Mouse (Mus musculus) embryo, embryonic 11.5 days (tissue): Measurements from ENCODE around the gene Rsrp1.

Source experiments
- DNase-seq: peaks from one replicate; pipeline ENCODE4 v3.0.0-alpha.2; 2012; ENCODE audit warnings: low read depth, low spot score

Gene Rsrp1

GRCm38 (mm10) chr4:134922111-134922924 is 1.1 kb upstream of the Rsrp1 start:
- no peak for DNase-seq

DNA sequence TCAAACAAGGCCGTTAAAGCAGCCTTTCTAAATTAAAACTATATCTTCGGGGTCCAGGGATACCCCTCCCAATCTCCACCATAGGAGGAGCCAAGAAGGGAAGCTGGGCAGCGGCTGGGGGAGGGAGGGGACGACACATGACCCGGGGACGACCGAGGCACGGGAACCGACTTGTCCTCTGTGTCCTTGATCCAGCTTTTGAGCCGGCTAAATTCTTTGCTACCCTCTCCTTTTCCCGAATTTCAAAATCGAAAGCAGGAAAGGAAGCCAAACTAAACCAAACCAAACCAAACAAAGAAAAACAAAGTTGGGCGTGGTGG is 507 bp upstream of the Rsrp1 start:
- no peak for DNase-seq

GRCm38 (mm10) chr4:134924019-134924741 is 788 bp downstream of the Rsrp1 start:
- DNase-seq, result no peak

DNA sequence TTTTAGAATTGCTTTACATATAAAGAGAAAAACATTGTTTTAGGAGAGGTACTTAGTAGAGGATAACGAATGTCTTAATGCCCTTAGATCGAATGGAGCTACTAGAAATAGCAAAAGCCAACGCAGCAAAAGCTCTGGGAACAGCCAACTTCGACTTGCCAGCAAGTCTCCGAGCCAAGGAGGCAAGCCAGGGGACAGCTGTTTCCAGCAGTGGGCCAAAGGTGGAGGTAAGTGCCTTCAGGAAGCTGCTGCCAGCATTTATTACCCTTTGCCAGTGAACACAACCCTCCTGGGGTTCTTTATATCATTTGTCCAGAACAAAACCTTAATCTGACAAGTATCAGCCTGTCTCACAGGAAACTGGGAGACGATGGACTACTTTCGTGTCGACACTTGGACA is 1.8 kb downstream of the Rsrp1 start:
- no peak for DNase-seq

GRCm38 (mm10) chr4:134927815-134928463 is 4.5 kb downstream of the Rsrp1 start:
- no peak for DNase-seq

GRCm38 (mm10) chr4:134928464-134928836 is 5.1 kb downstream of the Rsrp1 start:
- no peak for DNase-seq

GRCm38 (mm10) chr4:134929536-134929935 is 6.1 kb downstream of the Rsrp1 start:
- no peak for DNase-seq

DNA sequence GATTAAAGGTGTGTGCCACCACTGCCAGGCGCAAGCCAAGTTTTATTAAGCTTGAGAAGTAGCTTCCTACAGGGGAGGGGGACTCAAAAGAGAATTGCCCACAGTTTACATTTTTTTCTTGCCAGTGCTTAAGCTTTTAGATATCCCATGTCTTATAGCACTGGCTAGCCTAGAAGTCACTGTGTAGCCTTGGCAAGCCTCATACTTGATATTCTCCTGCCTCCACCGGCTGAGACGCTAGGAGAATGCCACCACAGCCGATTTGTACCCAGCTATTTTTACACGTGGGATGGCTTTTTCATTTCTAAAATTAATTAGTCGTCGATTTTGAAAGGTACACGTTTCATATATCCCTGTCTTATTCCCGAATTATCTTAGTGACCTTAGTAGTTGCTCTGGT is 6.8 kb downstream of the Rsrp1 start:
- DNase-seq, result no peak

DNA sequence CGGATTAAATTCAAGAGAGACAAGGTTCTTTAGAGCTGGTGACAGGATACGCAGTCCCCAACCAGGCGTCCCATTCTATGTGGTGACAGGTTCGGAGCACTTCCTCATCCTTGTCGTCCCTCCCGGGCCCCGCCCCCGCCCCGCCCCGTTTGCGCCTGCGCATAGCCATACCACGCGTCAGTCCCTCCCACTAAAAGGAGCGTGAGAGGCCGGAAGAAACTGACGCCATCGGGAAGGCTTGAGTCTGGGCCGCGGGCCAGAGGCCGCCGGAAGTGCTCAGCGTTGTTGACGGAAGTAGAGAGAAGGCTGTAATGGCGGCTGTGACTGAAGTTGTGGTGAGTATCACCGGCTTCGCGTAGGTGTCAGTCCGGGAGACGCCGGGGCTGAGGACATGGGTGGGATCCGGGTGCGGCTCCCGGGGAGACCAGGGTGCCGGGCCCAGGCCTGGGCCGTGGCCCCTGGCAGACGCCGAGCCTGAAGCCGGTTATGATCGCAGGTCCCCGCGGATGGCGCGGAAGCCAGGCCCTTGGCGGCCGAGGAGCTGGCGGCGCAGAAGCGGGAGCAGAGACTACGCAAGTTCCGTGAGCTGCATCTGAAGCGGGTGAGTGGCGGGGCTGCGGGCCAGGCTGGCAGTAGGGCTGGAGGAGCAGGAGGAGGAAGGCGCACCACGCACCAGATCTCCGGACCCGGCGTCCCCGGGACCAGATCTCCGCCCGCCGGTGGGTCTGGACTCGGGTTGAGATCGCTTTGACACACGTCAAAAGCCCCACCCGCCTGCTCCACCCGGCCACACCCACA is 7.5 kb downstream of the Rsrp1 start, which contains the start of gene Syf2:
TSS of gene Syf2 (plus strand) at position 215 of the 798 bp plus-strand sequence.
- DNase-seq, result peak; percentile 95

GRCm38 (mm10) chr4:134937240-134938176 is 14.1 kb downstream of the Rsrp1 start:
- DNase-seq, result no peak

DNA sequence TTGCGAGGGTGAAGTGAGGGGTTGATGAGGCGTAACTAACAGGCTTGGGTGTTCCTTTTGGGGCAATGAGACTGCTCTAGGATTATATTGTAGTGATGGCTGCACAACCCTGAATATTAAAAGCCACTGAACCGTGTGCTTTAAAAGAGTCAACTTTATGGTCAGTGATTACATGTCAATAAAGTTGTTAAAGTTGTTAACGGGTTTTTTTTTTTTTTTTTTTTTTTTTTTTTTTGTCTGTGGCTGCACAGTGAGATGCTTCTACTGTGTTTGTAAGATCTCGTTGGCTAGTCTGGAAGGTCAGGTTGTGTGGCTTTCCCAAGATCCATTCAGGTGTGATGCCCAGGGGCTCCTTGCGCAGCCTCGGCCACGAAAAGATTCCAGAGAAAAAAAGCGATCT is 16.5 kb downstream of the Rsrp1 start:
- DNase-seq, result no peak

GRCm38 (mm10) chr4:134943758-134944538 is 20.6 kb downstream of the Rsrp1 start:
- no peak for DNase-seq

DNA sequence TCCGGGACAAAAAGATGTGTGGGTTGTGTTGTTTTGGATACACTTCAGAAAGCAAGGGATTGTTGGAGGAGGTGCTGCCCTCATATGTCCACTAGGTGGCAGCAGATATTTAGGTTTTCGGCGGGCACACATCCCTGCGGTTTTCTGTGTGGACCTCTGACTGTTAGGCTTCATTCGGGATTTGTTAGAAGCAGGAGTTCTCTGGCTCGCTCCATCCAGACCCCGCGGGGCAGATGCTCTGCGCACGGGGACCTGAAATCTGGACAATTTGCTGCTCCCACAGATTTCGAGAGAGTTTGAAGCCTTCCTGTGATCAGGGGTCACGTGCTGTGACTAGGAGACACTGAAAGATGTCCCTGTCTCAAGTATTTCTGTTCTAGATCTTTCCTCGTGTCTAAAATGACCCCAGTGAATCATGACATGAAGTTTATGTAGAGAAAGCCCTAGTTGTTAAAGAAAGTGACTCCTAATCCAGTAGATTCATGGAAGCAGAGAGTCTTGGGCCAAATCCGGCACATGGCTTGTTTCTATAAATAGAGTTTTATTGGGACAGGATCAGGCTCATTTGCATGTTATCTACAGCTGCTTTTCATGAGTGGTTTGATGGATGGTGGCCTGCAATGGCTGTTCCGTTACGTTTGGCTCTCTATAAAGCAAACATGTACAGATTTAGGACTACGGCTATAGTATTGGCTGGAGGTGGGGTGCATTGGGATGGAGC is 22.8 kb downstream of the Rsrp1 start:
- peak; percentile 64 for DNase-seq

DNA sequence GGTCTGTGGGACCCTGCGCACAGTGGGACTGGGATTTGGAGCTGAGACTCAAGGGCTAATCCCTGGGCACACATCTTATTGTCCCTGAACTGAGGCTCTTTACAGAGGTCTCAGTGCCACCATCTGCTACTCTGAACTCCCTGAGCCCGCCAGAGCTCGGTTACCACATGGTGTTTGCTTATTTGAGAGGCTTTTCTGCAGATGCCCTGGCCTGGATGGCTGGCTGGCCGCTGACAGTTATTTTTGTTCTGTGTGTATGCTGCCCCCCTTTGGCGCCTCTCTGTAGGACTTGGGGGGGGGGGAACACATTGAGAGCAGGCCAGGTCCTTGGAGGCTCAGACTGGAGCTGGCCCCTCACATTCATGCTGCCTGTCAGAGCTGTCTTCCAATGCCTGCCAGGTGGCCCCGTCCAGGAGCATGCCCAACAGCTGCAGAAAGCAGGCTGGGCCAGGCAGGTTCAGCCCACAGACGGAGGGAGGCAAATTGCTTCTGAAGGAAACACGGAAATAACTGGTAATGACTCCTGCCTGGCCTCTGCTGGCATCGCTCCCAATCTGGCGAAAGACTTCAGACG is 27.2 kb downstream of the Rsrp1 start:
- peak; percentile 50 for DNase-seq

GRCm38 (mm10) chr4:134954461-134954860 is 31.1 kb downstream of the Rsrp1 start:
- no peak for DNase-seq

GRCm38 (mm10) chr4:134955196-134955595 is 31.8 kb downstream of the Rsrp1 start:
- DNase-seq, result no peak

- DNase-seq, result no peak
Measured at GRCm38 (mm10) chr4:134955845-134956244, 32.5 kb downstream of the Rsrp1 start.

- DNase-seq, result peak; percentile 47
Measured at GRCm38 (mm10) chr4:134956328-134956727, 32.9 kb downstream of the Rsrp1 start.
